Mouse (Mus musculus) frontal cortex, adult 2 months (tissue): ENCODE results near the gene Ube2h. TPM values are rescaled to one million over a fixed set of nuclear protein-coding genes. Genes with fewer than 3 reads are reported as not detected.

ENCODE experiments used
- DNase-seq, 2 experiments: peaks; one replicate each; pipeline ENCODE4 v3.0.0; 2022; ENCODE audit warnings: low spot score in 1 of 2; ENCODE audit errors: extremely low spot score in 1 of 2
- polyA plus RNA-seq: library from polyadenylated mRNA; depleted of rRNA; stranded (reverse); fragments of >200 nt; gene quantifications from 2 replicates; pipeline ENCODE4 v1.2.3, GENCODE M21; 2012

Ube2h gene
- polyA plus RNA-seq, 1 experiment = 78.2 TPM

GRCm38 (mm10) chr6:30300901-30301300, 3.4 kb downstream of the Ube2h start:
- DNase-seq = peak in 1 of 2 experiments; percentile 19

DNA sequence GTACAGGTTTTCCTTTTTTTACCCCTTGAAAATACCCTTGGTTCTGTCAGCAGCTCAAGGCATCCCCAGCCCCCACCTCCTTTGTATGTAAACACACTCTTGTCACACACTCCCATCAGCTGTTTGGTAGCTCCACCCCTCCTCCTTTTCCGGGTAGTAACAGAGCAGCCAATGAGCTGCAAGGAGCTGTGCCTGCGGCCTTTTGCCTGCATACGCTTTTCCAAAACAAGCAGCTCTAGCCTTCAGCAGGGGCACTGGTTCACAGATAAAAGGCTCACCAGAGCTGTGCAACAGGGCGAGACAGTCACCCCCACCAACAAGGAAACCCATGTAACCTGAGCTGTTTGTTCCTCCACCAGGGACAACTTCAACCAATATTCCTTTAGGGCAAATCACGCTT, 4.0 kb downstream of the Ube2h start:
- DNase-seq = peak; percentile 78 to 79

- DNase-seq = no peak
These were observed 4.7 kb downstream of the Ube2h start for GRCm38 (mm10) chr6:30299683-30300082.

GRCm38 (mm10) chr6:30299116-30299515, 5.2 kb downstream of the Ube2h start:
- DNase-seq = no peak

- no peak for DNase-seq
These were observed 11.8 kb downstream of the Ube2h start for GRCm38 (mm10) chr6:30292579-30292978.

GRCm38 (mm10) chr6:30287958-30288357, 16.4 kb downstream of the Ube2h start:
- no peak for DNase-seq

GRCm38 (mm10) chr6:30286642-30287041, 17.7 kb downstream of the Ube2h start:
- no peak for DNase-seq

- DNase-seq = no peak
These were observed 20.2 kb downstream of the Ube2h start for GRCm38 (mm10) chr6:30284177-30284576.

DNA sequence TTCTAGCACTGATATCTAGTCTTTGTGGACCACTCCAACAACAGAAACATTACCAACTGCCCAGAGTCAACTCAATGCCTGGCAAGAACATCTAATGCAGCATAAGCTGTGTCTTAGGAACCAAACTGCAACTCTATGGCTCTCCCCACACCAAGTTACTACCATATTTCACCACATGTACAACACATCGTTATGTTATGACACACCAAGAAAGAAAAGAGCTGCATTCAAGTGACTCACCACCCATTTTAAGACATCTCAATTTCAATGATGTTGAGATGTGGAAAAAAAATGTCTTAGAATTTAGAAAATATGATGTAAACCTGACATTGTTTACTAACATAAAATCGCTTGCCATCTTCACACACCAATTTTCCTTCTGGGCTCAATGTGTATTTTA, 22.0 kb downstream of the Ube2h start:
- no peak for DNase-seq

DNA sequence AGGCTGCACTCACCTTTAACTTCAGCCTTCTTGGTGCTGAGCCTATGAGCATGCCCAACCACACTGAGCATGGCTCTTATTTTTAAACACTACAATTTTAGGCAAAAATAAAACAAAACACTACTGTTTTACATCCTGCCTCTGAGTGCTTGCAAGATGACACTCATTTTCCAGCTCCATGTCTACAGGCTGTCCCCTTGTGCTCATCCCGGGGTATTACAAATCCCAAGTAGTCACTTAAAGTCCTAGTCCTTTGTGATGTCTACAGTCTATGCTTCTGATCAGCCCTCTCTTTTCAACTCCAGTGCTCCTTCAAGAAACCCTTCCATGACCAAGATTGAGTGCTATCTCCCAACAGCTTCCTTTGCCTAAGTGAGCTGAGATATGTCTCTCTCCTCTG, 26.0 kb downstream of the Ube2h start:
- no peak for DNase-seq

DNA sequence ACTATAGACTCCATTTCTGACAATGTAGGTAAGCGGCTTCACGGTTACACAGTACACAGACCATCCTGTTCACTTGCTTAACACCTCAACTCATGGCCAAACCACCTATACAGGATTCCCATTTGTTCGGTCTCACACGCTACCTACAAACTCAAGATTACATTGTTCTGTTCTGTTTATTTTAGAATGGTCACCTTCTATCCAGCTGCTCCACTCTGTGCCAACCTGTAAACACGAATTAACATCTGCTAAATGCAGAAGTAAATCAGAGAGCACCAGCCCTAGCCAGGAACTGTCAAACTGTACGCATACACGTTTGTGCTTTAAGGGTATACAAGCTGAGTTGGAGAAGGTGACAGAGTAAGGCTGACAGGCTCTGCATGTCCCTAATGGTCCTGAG, 27.5 kb downstream of the Ube2h start:
- no peak for DNase-seq

- no peak for DNase-seq
These were observed 28.0 kb downstream of the Ube2h start for GRCm38 (mm10) chr6:30276375-30276774.

- no peak for DNase-seq
These were observed 29.0 kb downstream of the Ube2h start for GRCm38 (mm10) chr6:30275159-30275847.

- no peak for DNase-seq
These were observed 31.4 kb downstream of the Ube2h start for GRCm38 (mm10) chr6:30272911-30273310.

DNA sequence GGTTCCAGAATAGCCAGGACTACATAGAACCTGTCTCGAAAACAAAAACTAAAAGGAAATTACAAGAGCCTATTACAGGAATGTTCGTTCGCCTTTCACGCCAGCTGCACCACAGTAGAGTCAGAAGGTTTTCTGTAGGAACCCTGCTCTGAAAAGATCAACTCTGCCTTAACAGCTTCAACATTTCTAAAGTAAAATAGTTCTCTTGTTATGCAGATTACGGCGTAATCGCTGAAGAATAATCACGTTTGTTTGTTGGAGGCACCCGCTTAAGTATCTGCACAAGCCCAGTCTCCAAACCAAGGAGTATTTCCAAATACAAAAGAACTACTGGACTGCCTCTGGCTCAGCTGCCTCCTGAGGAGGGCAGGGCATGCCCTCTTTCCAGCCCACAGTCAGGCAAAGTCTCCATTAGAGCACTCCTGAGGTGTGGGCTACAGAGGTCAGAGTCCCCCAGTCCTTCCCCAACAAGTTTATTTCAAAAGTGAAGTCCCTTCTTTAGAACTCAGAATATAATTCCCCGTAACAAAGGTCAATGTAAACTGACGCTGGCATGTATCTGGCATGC, 31.9 kb downstream of the Ube2h start:
- DNase-seq = no peak

DNA sequence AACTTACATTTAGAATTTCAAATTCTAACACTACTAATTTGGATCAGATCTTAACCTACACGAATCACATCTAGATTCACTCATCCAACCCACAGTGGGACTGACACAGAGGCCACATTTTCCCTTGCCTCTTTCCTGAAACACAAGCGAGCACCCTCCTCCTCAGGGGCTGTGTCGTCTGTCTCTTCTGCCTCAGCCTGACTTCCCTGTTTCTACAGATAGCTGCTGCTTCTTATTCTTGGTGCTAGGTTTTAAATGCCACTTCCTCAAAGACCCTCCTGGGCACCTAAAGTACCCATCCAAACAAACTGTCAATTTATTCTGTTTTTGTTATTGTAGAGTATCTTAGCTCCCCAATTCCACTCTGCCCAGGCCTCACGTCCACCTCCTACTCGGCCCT, 34.5 kb downstream of the Ube2h start:
- DNase-seq = no peak

- no peak for DNase-seq
These were observed 36.9 kb downstream of the Ube2h start for GRCm38 (mm10) chr6:30267486-30267885.

DNA sequence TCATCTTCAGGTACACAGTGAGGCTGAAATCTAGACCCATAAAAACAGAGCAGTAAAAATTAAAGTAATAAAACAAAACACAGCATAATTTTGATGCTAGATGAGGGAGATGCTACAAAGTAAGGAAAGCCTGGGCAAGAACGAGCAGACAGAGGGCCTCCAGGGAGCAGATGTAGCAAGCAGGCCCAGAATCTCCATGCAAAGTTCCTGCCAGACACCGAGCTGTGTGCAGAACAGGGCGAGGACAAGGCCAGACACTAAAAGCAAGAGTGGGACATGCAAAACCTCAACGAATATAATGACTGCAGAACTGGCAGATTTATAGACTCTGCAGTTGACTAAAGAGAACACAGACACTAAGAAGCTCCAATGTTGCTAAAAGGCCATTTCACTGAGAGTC, 38.9 kb downstream of the Ube2h start:
- no peak for DNase-seq

GRCm38 (mm10) chr6:30263053-30263452, 41.3 kb downstream of the Ube2h start:
- DNase-seq = no peak

GRCm38 (mm10) chr6:30259271-30259670, 45.1 kb downstream of the Ube2h start:
- no peak for DNase-seq

DNA sequence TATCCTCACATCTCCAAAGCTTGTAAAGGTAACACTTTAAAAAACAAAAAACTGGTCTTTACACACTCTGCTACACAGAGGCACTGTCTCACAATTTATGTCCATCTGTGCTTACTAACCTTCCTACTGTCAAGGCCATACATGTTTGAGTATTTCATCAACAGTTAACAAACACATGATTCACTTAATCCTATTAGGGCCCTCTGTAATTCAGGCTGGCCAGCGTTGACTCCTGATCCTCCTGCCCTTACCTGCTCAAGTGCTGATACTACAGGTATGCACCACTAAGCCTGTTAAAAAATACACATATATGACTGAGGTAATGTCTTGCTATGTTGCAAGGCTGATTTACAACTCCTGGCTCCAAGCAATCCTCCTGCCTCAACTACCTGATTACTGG, 46.4 kb downstream of the Ube2h start:
- no peak for DNase-seq

DNA sequence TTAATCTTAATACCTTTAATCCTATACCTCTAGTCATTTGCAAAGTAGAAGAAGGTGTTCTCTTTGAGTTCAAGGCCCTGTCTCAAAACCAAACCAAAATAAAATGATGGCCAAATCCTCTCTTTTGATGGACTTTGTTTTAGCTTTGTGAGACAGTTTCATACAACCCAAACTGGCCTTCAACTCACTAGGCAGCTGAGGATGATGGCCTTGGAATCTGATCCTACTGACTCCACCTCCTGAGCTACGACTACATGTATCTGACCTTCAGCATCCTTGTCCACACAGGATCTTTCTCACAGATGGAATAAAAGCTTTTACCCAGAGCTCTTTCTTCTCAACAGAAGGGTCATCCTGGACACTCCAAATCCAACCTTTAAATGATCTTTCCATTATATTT, 48.5 kb downstream of the Ube2h start:
- no peak for DNase-seq
